Mouse (Mus musculus) macrophage (primary cell): ENCODE measurements around the gene Med12l. TPM values are rescaled to one million over a fixed set of nuclear protein-coding genes. Genes with fewer than 3 reads are reported as not detected.
A peak's percentile ranks its signal among the peaks of the same experiment; 100 is the strongest.

Experiments used
- H3K27ac ChIP-seq: fragments of 350-480 bp; formaldehyde crosslinking; 2 replicates; pipeline ENCODE4 v1.9.0; 2021
- H3K36me3 ChIP-seq: fragments of 350-480 bp; formaldehyde crosslinking; 2 replicates; pipeline ENCODE4 v1.9.0; 2021; ENCODE audit errors: inconsistent target
- H3K4me3 ChIP-seq: fragments of 350-480 bp; formaldehyde crosslinking; 2 replicates; pipeline ENCODE4 v1.9.0; 2021; ENCODE audit errors: inconsistent target
- H3K79me2 ChIP-seq: fragments of 350-480 bp; formaldehyde crosslinking; 2 replicates; pipeline ENCODE4 v1.9.0; 2021; ENCODE audit errors: inconsistent target
- WGBS: methylation state at CpG from one replicate; pipeline ENCODE4 v1.1.7; 2026; ENCODE audit warnings: inconsistent platforms; ENCODE audit not compliant: missing documents; 5-methylcytosine and 5-hydroxymethylcytosine counted together
- polyA plus RNA-seq: library from polyadenylated mRNA; stranded (reverse); fragments of 250-400 nt; gene quantifications from 3 replicates; pipeline ENCODE4 v1.2.4, GENCODE M21; 2018; ENCODE audit warnings: inconsistent platforms

Med12l gene
- polyA plus RNA-seq, 1 experiment from 2014 or later = 0.47 TPM

GRCm38 (mm10) chr3:59321278-59321876, 315.8 kb downstream of the Med12l start:
- H3K36me3 ChIP-seq = no peaks in the 10 kb centered on the region
- WGBS = 64% methylated on average over 7 of the region's 7 CpGs

DNA sequence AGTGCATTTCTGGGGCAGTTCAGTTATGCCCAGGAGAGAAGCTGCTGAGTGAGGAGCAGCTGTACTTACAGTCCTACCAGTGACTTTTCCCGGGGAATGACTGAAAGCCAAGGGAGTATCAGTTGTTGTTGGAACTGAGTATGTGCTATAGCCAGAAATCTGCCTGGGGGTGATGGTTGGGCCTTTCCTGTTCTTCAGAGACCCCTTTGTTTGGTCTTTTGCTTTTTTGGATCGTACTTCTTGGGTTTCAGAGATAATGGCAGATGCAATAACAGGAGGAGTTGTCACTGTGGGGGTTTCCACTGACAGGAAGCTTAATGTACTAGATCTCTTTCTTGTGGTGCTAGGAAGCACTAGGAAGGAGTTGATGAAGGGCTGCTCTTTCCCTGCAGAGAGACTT, 322.9 kb downstream of the Med12l start:
- 100% methylated on average over 2 of the region's 2 CpGs for WGBS
- H3K36me3 ChIP-seq = no peaks in the 10 kb centered on the region

More at GRCm38 (mm10) chr3:59321278-59321876, 315.8 kb downstream of the Med12l start:
- Histone ChIP-seq H3K79me2 (no peaks in the 10 kb centered on the region), H3K4me3 (no peak overlapping the region), H3K27ac (no peak overlapping the region)

DNA sequence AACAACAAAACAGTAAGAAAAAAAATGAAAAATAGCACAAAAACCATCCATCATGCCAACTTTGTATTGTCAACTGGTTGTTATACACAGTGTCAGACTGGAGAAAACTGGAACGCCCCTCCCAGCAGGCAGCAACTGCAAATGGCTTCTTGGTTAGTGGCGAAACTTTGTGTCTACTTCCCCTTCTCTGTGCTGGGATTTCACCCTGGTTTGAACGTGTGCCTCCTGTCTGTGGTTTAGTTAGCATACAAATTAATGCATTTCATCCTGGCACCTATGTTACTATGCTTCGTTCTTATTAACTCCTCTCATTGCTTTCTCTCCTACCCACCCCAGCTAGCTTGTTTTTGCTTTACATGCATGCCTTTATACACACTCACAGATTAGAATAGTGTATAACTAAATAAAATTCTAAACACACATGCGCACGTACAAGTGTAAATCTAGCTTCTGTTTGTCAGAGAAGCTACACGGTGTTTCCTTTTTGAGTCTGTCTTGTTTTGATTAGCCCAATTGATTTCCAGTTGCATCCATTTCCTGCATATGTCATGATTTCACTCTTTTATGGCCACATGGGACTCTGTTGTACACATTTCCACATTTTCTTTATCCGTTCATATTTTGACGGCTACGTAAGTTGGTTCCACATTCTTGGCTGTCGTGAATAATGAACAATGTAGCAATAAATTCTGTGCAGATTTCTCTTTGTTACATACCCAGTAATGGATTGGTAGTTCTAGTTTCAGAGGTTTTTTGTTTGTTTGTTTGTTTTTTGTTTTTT, 336.2 kb downstream of the Med12l start:
- WGBS = 43% methylated on average over 11 of the region's 11 CpGs
- Histone ChIP-seq H3K79me2 (no peaks in the 10 kb centered on the region), H3K4me3 (no peak overlapping the region), H3K36me3 (no peaks in the 10 kb centered on the region), H3K27ac (no peak overlapping the region)

More for the DNA sequence above, 322.9 kb downstream of the Med12l start:
- no peak overlapping the region for H3K27ac ChIP-seq
- no peaks in the 10 kb centered on the region for H3K79me2 ChIP-seq
- no peak overlapping the region for H3K4me3 ChIP-seq

- H3K4me3 ChIP-seq = no peak overlapping the region
- H3K36me3 ChIP-seq = no peaks in the 10 kb centered on the region
- H3K79me2 ChIP-seq = no peaks in the 10 kb centered on the region
- H3K27ac ChIP-seq = no peak overlapping the region
- WGBS = 97% methylated on average over 4 of the region's 4 CpGs
Measured at GRCm38 (mm10) chr3:59343026-59343425, 337.4 kb downstream of the Med12l start.

GRCm38 (mm10) chr3:59344065-59344905, 338.7 kb downstream of the Med12l start, which contains the start of gene Igsf10:
Gene Igsf10 (minus strand): TSS chr3:59344394.
- Histone ChIP-seq H3K27ac (no peak within 1 kb of the TSS), H3K4me3 (peak within 1 kb of the TSS; percentile 8; the same call in 1 of the 2 replicates), H3K79me2 (no peaks in the 10 kb centered on the region), H3K36me3 (no peaks in the 10 kb centered on the region)
- WGBS = 9% methylated on average over 19 of the region's 23 CpGs

- Histone ChIP-seq H3K36me3 (no peaks in the 10 kb centered on the region), H3K79me2 (no peaks in the 10 kb centered on the region), H3K27ac (no peak overlapping the region), H3K4me3 (no peak overlapping the region)
Measured at GRCm38 (mm10) chr3:59351768-59352167, 346.1 kb downstream of the Med12l start.

GRCm38 (mm10) chr3:59354156-59354555, 348.5 kb downstream of the Med12l start:
- Histone ChIP-seq H3K36me3 (no peaks in the 10 kb centered on the region), H3K4me3 (no peak overlapping the region), H3K27ac (no peak overlapping the region), H3K79me2 (no peaks in the 10 kb centered on the region)
- 94% methylated on average over 1 of the region's 3 CpGs for WGBS

DNA sequence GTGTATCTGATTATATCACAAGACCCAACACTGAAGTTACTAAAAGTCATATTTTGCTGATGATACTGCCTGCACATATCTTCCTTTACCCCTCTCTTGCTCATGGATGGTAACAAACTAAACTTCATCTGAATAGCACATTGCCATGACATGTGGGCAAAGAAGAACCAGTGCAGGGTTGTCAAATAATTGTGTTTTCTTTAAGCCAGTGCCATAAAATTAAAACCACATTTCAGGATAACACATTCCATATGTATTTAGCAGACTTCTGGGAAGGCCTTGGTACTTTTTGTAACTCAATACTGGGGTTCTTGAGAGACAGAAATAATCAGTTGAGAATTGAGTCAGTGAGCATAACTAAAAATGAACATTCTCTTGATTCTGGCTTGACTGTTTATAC, 354.5 kb downstream of the Med12l start:
- H3K79me2 ChIP-seq = no peaks in the 10 kb centered on the region
- no peak overlapping the region for H3K27ac ChIP-seq
- H3K36me3 ChIP-seq = no peaks in the 10 kb centered on the region
- no peak overlapping the region for H3K4me3 ChIP-seq

GRCm38 (mm10) chr3:59361895-59362294, 356.3 kb downstream of the Med12l start:
- WGBS = 94% methylated on average over 1 of the region's 1 CpGs
- Histone ChIP-seq H3K36me3 (no peaks in the 10 kb centered on the region), H3K4me3 (no peak overlapping the region), H3K79me2 (no peaks in the 10 kb centered on the region), H3K27ac (no peak overlapping the region)

Other genes starting within 250 kb of the Med12l start
- not detected in 3 replicates for gene Mindy4b-ps, start 183.5 kb upstream of the Med12l start, polyA plus RNA-seq
- gene Clrn1, start 120.5 kb upstream of the Med12l start, polyA plus RNA-seq = not detected in 3 replicates
- gene Gpr171, start 96.0 kb downstream of the Med12l start, polyA plus RNA-seq = 2.4 to 8.4 TPM (median 4.9 TPM) in 3 replicates
- 13.2 to 63.8 TPM (median 61.0 TPM) in 3 replicates for gene P2ry14, start 147.8 kb downstream of the Med12l start, polyA plus RNA-seq
- gene Gpr87, start 189.3 kb downstream of the Med12l start, polyA plus RNA-seq = not detected in 3 replicates
- 9.9 to 20.0 TPM (median 15.2 TPM) in 3 replicates for gene P2ry13, start 205.1 kb downstream of the Med12l start, polyA plus RNA-seq